Mouse (Mus musculus): Measurements from ENCODE around the gene Gnmt. TPM values are rescaled to one million over a fixed set of nuclear protein-coding genes. Genes with fewer than 3 reads are reported as not detected.
"Not testable (repeated sequence)": the region's sequence is repeated elsewhere in the genome, so short reads cannot be mapped to it uniquely, and the experiment has no call there.

Gene Gnmt
- 0.18 and 0.36 TPM in 2 replicates for polyA plus RNA-seq (2016; fragmentation: Nextera tagmentation; extraction: Ambion mirVana)

DNA sequence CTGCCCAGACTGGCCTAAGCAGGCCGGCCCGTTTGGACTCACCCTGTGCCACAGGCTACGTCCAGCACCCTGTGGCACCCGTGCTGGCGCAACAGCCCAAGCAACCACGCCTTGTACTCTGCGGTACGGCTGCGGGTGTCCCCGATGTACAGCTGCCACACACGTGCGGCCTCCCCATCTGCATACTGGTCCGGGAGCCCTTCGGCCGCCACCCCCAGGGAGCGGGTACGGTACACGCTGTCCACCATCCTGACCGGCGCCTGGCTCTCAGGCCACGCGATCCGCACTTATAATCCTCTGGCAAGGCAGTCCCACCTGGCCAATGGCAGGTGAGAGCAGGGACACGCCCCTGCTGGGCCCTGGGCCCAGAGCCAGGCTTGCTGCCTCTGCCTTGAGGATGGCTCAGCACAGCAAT is at the start of gene Gnmt:
Gene Gnmt (minus strand): TSS at position 265 of the 415 bp plus-strand sequence.
- no peak within 1 kb of the TSS for H3K4me3 ChIP-seq
- no peaks in the 10 kb centered on the region for H3K9me3 ChIP-seq
- WGBS = 17% methylated on average over 24 of the region's 24 CpGs
- H3K4me1 ChIP-seq (replicated peaks) = peaks cover 15% of the 10 kb centered on the region
- H3K27me3 ChIP-seq (ENCODE audit: insufficient read depth, poor library complexity, severe bottlenecking) = peaks cover 22% of the 10 kb centered on the region
- DNase-seq (ENCODE audit: low spot score) = no peak
- no peak within 1 kb of the TSS for H3K27ac ChIP-seq
- peaks cover 26% of the 10 kb centered on the region for H3K36me3 ChIP-seq

DNA sequence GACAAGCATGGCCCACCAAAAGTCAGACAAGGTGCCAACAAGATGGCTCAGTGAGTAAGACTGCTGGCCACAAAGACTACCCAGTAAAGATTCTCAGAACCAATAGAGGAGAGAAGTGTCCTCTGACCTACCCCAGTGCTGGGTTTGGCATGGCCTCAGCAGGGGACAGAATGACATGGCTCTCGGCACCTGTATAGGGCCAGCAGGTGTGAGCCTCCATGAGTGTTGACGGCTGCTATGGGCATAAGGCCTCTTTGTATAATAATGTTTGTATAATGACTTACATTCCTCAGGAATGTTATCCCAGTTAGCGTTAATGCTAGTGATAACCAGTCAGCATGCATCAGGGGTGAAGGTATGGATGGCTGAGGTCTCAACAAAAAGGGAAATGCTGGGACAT is 47.1 kb upstream of the Gnmt start:
- Histone ChIP-seq H3K4me1 (replicated peaks) (peaks cover 24% of the 10 kb centered on the region), H3K36me3 (peaks cover 73% of the 10 kb centered on the region), H3K27me3 (ENCODE audit: insufficient read depth, poor library complexity, severe bottlenecking) (no peaks in the 10 kb centered on the region), H3K9me3 (no peaks in the 10 kb centered on the region), H3K27ac (no peak overlapping the region), H3K4me3 (no peak overlapping the region)
- 88% methylated on average over 3 of the region's 3 CpGs for WGBS
- DNase-seq (ENCODE audit: low spot score) = no peak

DNA sequence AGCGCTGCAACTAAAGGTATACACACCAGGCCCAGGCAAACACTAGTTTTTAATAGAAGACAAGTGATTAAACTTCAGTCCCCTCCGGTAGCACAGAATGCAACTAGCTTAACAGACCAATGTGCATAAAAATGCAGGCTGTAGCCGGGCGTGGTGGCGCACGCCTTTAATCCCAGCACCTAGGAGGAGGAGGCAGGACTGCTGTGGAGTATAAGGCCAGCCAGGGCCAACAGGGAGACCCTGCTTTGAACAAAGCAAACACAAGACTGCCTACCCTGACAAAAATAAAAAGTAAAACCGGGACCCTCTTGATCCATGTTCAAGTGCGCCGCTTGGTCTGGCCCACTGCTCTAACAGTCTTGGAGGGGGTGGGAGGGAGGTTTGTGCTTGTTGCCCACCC is 46.1 kb upstream of the Gnmt start:
- 97% methylated on average over 9 of the region's 9 CpGs for WGBS
- H3K27me3 ChIP-seq (ENCODE audit: insufficient read depth, poor library complexity, severe bottlenecking) = no peaks in the 10 kb centered on the region
- H3K4me3 ChIP-seq = no peak overlapping the region
- H3K36me3 ChIP-seq = peaks cover 63% of the 10 kb centered on the region
- DNase-seq (ENCODE audit: low spot score) = no peak
- H3K27ac ChIP-seq = no peak overlapping the region
- H3K9me3 ChIP-seq = no peaks in the 10 kb centered on the region
- peaks cover 22% of the 10 kb centered on the region for H3K4me1 ChIP-seq (replicated peaks)

DNA sequence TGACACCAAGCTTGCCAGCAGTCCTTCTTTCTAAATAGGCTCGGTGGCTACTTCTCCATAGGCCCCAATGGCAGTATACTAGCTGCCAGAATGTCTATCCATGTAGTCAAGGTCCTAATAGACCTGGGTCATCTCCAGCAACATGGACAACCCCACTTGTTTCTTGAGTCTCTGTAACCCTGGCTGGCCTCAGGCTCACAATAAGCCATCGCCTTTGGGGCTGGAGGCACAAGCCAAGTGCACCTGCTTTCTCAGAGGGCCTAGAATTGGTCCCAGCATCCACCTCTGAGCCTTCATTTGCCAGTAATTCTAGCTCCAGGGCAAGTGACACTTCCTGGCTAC is 45.1 kb upstream of the Gnmt start:
- H3K36me3 ChIP-seq = peaks cover 53% of the 10 kb centered on the region
- DNase-seq (ENCODE audit: low spot score) = no peak
- H3K4me3 ChIP-seq = peak overlapping the region; percentile 75
- WGBS = 51% methylated on average over 2 of the region's 2 CpGs
- peaks cover 22% of the 10 kb centered on the region for H3K4me1 ChIP-seq (replicated peaks)
- 0 out of 2 replicates have a peak overlapping the region, but pooled peaks have one; percentile 90 for H3K27ac ChIP-seq
- H3K27me3 ChIP-seq (ENCODE audit: insufficient read depth, poor library complexity, severe bottlenecking) = no peaks in the 10 kb centered on the region
- no peaks in the 10 kb centered on the region for H3K9me3 ChIP-seq

DNA sequence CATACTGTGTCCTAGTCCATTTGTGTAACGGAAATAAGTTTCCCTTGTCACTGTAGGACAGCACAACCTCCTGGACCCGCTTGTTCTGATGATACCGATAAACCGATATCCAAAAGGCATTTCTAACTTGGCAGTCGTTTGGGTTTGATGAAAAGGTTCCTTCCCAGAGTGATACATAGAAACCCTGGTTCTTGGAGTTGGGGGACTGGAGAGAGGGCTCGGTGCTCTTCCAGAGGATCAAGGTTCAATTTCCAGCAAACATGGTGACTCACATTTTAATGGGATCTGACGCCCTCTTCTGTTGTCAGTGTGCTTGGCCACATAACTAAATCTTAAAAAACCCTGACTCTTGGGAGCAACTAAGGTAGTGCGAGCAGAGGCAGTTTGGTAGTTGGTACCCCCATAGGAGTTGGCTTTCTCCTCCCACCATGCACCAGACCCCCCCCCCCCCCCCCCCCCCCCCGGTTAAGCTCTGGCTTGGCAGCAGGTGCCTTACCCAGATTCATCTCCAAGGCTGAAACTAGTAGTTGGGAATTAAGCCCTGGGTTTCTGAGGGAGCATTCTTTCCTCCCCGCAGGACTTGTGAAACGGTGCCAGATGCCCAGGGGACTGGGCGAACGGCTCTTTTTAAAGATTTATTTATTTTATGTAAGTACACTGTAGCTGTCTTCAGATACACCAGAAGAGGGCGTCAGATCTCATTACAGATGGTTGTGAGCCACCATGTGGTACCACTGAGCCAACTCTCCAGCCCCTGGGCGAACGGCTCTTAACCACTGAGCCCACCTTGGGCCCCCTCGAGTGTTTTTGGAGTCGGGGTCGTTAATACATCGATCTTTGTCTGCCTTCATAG is 44.5 kb upstream of the Gnmt start:
- no peaks in the 10 kb centered on the region for H3K9me3 ChIP-seq
- peak overlapping the region; percentile 90 for H3K27ac ChIP-seq
- H3K36me3 ChIP-seq = peaks cover 47% of the 10 kb centered on the region
- H3K4me1 ChIP-seq (replicated peaks) = peaks cover 22% of the 10 kb centered on the region
- peak; percentile 41 for DNase-seq (ENCODE audit: low spot score)
- peak overlapping the region; percentile 75 for H3K4me3 ChIP-seq
- WGBS = 10% methylated on average over 19 of the region's 20 CpGs
- H3K27me3 ChIP-seq (ENCODE audit: insufficient read depth, poor library complexity, severe bottlenecking) = no peaks in the 10 kb centered on the region

DNA sequence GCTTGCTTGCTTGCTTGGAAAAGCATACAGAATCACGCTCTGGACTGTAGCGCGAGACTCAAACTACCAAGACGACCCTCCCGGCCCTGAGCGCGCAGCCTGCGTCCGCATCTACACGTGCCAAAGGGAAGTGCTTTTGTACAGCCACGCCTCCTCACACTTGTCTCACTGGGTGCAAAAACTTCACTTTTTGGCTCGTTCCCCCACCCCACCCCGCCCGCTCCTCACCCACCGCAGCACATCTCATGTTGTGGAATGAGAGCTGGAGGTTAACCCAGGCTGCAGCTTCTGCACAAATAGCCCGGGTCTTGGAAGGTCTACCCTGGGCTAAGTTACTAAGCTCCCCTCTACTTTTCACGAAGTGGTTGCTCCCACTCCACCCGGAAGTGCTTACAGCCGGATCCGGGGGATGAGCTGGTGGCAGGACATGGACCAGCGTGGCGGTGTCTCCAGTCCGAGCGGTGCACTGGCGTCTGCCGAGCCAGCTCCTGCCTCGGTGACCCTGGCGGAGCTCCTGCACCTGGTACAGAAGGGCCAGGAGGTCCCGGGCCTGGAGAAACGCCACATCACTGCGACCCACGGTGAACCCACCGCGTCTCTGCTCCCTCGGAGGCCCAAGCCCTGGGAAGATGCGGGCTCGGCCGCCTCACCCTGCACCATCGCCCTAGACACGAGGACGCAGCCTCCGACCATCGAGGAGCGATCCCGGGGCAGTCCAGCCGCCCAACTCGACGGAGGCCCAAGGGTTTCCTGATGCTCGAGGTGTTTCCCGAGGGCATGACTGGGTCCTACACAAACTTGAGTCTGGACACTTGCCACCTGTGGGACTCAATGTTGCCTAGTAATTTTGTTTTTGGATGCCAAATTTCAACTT is 43.7 kb upstream of the Gnmt start, which contains the start of gene 2310039H08Rik:
Gene 2310039H08Rik (plus strand): TSS at position 232 of the 874 bp plus-strand sequence.
- peak; percentile 91 for DNase-seq (ENCODE audit: low spot score)
- Histone ChIP-seq H3K4me3 (peak within 1 kb of the TSS; percentile 75), H3K4me1 (replicated peaks) (peaks cover 28% of the 10 kb centered on the region), H3K27ac (peak within 1 kb of the TSS; percentile 90), H3K27me3 (ENCODE audit: insufficient read depth, poor library complexity, severe bottlenecking) (no peaks in the 10 kb centered on the region), H3K9me3 (no peaks in the 10 kb centered on the region), H3K36me3 (peaks cover 38% of the 10 kb centered on the region)
- under 1% methylated on average over 50 of the region's 50 CpGs for WGBS

DNA sequence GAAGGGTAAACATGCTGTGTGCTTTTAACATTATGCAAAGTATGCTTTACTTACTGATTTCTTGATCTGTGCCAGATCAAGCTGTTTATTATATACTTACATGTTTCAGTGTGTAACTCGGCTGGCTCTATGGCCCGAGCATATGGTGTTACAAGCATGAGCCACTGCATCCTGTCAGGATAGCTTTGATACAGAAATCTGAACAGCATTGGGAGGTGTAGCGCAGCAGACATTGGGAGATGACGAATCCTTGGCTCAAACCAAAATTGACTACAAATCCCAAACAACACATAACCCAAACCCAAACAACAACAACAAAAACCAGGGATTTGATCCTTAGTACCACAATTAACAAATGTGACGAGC is 43.1 kb upstream of the Gnmt start:
- H3K27me3 ChIP-seq (ENCODE audit: insufficient read depth, poor library complexity, severe bottlenecking) = no peaks in the 10 kb centered on the region
- no peak for DNase-seq (ENCODE audit: low spot score)
- peak overlapping the region; percentile 90 for H3K27ac ChIP-seq
- H3K36me3 ChIP-seq = peaks cover 32% of the 10 kb centered on the region
- H3K4me1 ChIP-seq (replicated peaks) = peaks cover 28% of the 10 kb centered on the region
- 12% methylated on average over 5 of the region's 5 CpGs for WGBS
- peak overlapping the region; percentile 75 for H3K4me3 ChIP-seq
- no peaks in the 10 kb centered on the region for H3K9me3 ChIP-seq

DNA sequence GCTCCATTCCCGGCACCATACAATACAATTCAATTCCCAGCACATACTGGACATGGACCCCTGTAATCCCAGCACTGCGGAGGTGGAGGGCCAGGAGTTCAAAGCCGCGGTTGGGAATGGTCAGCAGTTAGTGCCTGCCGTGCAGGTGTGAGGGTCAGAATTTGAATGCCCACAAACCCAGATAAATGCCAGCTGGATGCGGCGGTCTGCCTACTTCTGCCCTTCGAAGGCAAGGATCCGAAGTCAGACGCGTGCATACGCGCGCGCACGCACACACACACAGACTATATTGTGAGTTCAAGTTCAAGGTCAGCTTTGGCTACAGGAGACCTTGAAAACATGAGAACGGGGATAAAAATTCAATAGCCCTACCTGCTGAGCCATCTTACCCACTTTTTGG is 42.6 kb upstream of the Gnmt start:
- Histone ChIP-seq H3K4me1 (replicated peaks) (peaks cover 28% of the 10 kb centered on the region), H3K36me3 (peaks cover 28% of the 10 kb centered on the region), H3K9me3 (no peaks in the 10 kb centered on the region), H3K27me3 (ENCODE audit: insufficient read depth, poor library complexity, severe bottlenecking) (no peaks in the 10 kb centered on the region), H3K27ac (peak overlapping the region; percentile 90; the same call in 1 of the 2 replicates), H3K4me3 (peak overlapping the region; percentile 75)
- WGBS = 63% methylated on average over 17 of the region's 17 CpGs
- no peak for DNase-seq (ENCODE audit: low spot score)

DNA sequence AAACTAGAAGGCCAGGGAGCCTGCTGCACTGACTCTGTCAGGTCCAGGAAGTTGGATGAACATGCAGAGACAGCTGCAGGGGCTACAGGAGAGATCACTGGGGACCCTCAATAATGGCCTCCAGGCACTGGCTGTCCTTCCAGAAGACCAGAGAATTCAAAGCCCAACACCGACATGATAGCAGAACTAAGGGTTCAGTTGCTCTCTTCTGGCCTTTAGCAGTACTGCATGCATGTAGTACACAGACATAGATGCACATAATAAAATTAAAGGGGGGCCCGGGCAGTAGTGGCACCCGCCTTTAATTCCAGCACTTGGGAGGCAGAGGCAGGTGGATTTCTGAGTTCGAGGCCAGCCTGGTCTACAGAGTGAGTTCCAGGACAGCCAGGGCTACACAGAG is 42.1 kb upstream of the Gnmt start:
- H3K27ac ChIP-seq = no peak overlapping the region
- no peak overlapping the region for H3K4me3 ChIP-seq
- no peaks in the 10 kb centered on the region for H3K9me3 ChIP-seq
- no peaks in the 10 kb centered on the region for H3K27me3 ChIP-seq (ENCODE audit: insufficient read depth, poor library complexity, severe bottlenecking)
- WGBS = 86% methylated on average over 4 of the region's 4 CpGs
- H3K36me3 ChIP-seq = peaks cover 22% of the 10 kb centered on the region
- DNase-seq (ENCODE audit: low spot score) = no peak
- H3K4me1 ChIP-seq (replicated peaks) = peaks cover 28% of the 10 kb centered on the region

DNA sequence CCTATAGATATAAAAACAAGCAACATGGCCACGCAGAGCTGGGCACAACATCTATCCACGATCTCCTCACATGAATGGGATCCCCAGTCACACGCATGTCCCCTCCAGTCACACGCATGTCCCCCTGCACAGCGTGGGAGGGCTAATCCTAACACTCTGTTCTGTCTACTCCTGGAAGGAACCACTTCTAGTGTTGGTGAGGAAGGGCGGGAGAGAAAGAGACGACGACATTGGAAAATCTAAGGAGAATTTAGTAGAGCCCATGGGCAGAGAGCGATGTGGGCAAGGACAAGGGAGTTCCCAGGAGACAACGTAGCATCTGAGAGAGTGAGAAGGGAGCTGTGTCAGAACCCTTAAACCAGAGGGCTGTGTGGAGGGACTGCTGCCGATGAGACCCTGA is 41.6 kb upstream of the Gnmt start:
- no peaks in the 10 kb centered on the region for H3K9me3 ChIP-seq
- WGBS = 92% methylated on average over 11 of the region's 11 CpGs
- peaks cover 28% of the 10 kb centered on the region for H3K4me1 ChIP-seq (replicated peaks)
- H3K27me3 ChIP-seq (ENCODE audit: insufficient read depth, poor library complexity, severe bottlenecking) = no peaks in the 10 kb centered on the region
- DNase-seq (ENCODE audit: low spot score) = no peak
- H3K27ac ChIP-seq = no peak overlapping the region
- peaks cover 17% of the 10 kb centered on the region for H3K36me3 ChIP-seq
- no peak overlapping the region for H3K4me3 ChIP-seq

DNA sequence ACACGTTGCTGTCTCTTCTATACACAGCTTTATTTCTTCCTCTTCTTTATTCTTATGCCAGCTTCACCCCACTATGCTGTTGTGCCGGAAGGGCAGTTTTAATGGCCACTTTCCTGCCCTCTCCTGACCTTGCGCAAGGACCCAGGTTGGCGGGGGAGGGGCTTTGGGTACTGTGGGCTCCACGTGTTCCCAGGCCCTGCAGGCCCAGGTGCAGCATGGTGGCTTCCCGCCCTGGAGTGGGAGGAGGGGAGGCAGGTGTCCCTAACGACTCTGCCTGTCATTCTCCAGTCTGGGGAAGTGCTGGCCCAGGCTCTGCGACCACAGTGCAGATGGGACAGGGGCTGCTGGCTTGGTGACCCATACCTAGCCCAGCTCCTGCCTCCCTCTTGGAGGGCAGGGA is 38.9 kb upstream of the Gnmt start:
- Histone ChIP-seq H3K4me3 (no peak overlapping the region), H3K9me3 (no peaks in the 10 kb centered on the region), H3K27ac (no peak overlapping the region), H3K36me3 (no peaks in the 10 kb centered on the region), H3K27me3 (ENCODE audit: insufficient read depth, poor library complexity, severe bottlenecking) (no peaks in the 10 kb centered on the region), H3K4me1 (replicated peaks) (peaks cover 16% of the 10 kb centered on the region)
- no peak for DNase-seq (ENCODE audit: low spot score)
- 59% methylated on average over 8 of the region's 8 CpGs for whole genome bisulfite sequencing

DNA sequence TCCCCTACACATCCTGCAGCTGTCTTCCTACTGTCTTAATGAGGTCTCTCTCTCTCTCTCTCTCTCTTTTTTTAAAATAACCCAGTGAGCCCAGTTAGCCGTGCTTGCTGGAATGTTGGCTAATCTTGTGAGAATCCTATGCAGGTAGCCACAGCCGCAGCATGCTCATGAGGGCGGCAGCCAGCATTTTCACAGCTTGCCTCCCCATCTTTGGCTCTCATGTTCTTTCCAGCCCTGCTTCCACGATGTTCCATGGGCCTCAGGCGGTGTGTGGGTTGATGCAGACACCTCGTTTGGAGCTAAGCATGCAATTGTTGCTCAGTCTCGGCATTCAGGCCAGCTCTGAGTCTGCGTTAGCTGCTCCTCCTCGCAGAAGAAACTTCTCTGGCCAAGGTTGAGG is 35.9 kb upstream of the Gnmt start:
- not testable (repeated sequence) for H3K4me1 ChIP-seq (replicated peaks); DNase-seq (ENCODE audit: low spot score); H3K27me3 ChIP-seq (ENCODE audit: insufficient read depth, poor library complexity, severe bottlenecking); H3K4me3 ChIP-seq; H3K27ac ChIP-seq; H3K36me3 ChIP-seq; H3K9me3 ChIP-seq
- WGBS = 72% methylated on average over 9 of the region's 9 CpGs

DNA sequence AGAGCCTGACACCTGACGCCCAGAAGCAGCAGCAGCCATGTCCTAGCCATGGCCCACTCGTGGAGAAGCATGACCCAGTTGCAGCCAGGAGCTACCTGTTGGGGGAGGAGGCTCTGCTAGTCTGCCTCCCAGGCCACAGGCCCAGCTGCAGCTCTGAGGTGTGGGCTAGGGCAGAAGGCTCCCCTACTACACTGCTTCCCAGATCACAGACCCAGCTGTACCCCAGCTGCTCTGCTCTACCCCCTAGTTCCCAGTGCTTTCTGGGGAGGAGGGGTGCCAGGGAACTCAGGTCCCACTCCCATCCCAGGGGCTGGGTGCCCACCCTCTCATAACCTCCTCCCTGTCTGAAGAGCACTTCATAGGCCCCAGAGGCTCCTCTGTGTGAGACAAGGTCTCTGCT is 34.6 kb upstream of the Gnmt start, which contains the start of gene Ptcra:
Gene Ptcra (minus strand): TSS at position 169 of the 400 bp plus-strand sequence.
- Histone ChIP-seq H3K27me3 (ENCODE audit: insufficient read depth, poor library complexity, severe bottlenecking) (no peaks in the 10 kb centered on the region), H3K36me3 (no peaks in the 10 kb centered on the region), H3K9me3 (no peaks in the 10 kb centered on the region), H3K4me1 (replicated peaks) (peaks cover 5% of the 10 kb centered on the region; the same call in 1 of the 2 replicates), H3K4me3 (no peak within 1 kb of the TSS), H3K27ac (no peak within 1 kb of the TSS)
- WGBS = 63% methylated on average over 2 of the region's 2 CpGs
- DNase-seq (ENCODE audit: low spot score) = no peak
